Mouse (Mus musculus) MEL (cell line): Measurements from ENCODE around the gene Ubash3b. TPM values are rescaled to one million over a fixed set of nuclear protein-coding genes. Genes with fewer than 3 reads are reported as not detected.

Source experiments
- DNase-seq: peaks from one replicate; pipeline ENCODE4 v3.0.0; 2011; ENCODE audit warnings: low read depth, low spot score
- H3K27ac ChIP-seq: 2 replicates; pipeline ENCODE4 v1.5.1; 2012; ENCODE audit warnings: low read depth, mild to moderate bottlenecking, control low read depth, low read length, moderate library complexity; ENCODE audit not compliant: control insufficient read depth
- H3K27me3 ChIP-seq, 2 experiments: fragments of 150-350 bp in 1 of 2; sonication (generic) in 1 of 2; 2 replicates each; pipeline ENCODE4 v1.6.1; 2012; ENCODE audit warnings: low read length in 2 of 2, mild to moderate bottlenecking in 2 of 2, improper control_type of control experiment in 1 of 2, moderate library complexity in 1 of 2; ENCODE audit not compliant: insufficient read depth in 2 of 2, control insufficient read depth in 1 of 2
- H3K36me3 ChIP-seq, 2 experiments: 2 replicates each; pipeline ENCODE4 v1.6.1; 2012 to 2014; ENCODE audit warnings: low read length in 2 of 2, improper control_type of control experiment in 1 of 2, inconsistent platforms in 1 of 2, mild to moderate bottlenecking in 1 of 2; ENCODE audit not compliant: insufficient read depth in 2 of 2, control insufficient read depth in 1 of 2
- H3K4me1 ChIP-seq, 2 experiments: fragments of 150-350 bp in 1 of 2; sonication (generic) in 1 of 2; 2 replicates each; pipeline ENCODE4 v1.6.1; 2012; ENCODE audit warnings: low read length in 2 of 2, improper control_type of control experiment in 1 of 2, mild to moderate bottlenecking in 1 of 2; ENCODE audit not compliant: insufficient read depth in 2 of 2, control insufficient read depth in 1 of 2
- H3K4me3 ChIP-seq, 2 experiments: fragments of 150-350 bp in 1 of 2; sonication (generic) in 1 of 2; 2 replicates each; pipeline ENCODE4 v1.5.1; 2012; ENCODE audit warnings: low read depth in 2 of 2, low read length in 2 of 2, mild to moderate bottlenecking in 2 of 2, moderate library complexity in 2 of 2, control low read depth in 1 of 2, improper control_type of control experiment in 1 of 2; ENCODE audit not compliant: control insufficient read depth in 1 of 2, insufficient read depth in 1 of 2
- H3K79me2 ChIP-seq: 2 replicates; pipeline ENCODE4 v1.6.1; 2012; ENCODE audit warnings: mild to moderate bottlenecking, low read length, moderate library complexity; ENCODE audit not compliant: control insufficient read depth, poor library complexity, insufficient read depth
- H3K9ac ChIP-seq: 2 replicates; pipeline ENCODE4 v1.6.1; 2012; ENCODE audit warnings: low read depth, mild to moderate bottlenecking, control low read depth, low read length, moderate library complexity; ENCODE audit not compliant: control insufficient read depth, poor library complexity, severe bottlenecking
- H3K9me3 ChIP-seq: fragments of 150-350 bp; sonication (generic); replicated peaks from 2 replicates; pipeline ENCODE4 v1.6.1; 2012; ENCODE audit warnings: mild to moderate bottlenecking, low read length, improper control_type of control experiment, moderate library complexity; ENCODE audit not compliant: insufficient read depth
- BHLHE40 ChIP-seq: IDR thresholded peaks from 2 replicates; pipeline ENCODE4 v1.6.1; 2012; ENCODE audit warnings: low read depth, mild to moderate bottlenecking, inconsistent platforms, low read length, improper control_type of control experiment, borderline replicate concordance
- CHD2 ChIP-seq: IDR thresholded peaks from 2 replicates; pipeline ENCODE4 v1.6.1; 2011; ENCODE audit warnings: low read length, improper control_type of control experiment
- CTCF ChIP-seq, 3 experiments: IDR thresholded peaks in 2 of 3; conservative IDR thresholded peaks in 1 of 3; 2 replicates each; pipeline ENCODE4 v1.5.1; 2011 to 2012; ENCODE audit warnings: low read length in 3 of 3, low read depth in 2 of 3, mild to moderate bottlenecking in 2 of 3, improper control_type of control experiment in 1 of 3, inconsistent platforms in 1 of 3, mixed read lengths in 1 of 3, moderate library complexity in 1 of 3; ENCODE audit not compliant: control insufficient read depth in 1 of 3, insufficient read depth in 1 of 3, poor library complexity in 1 of 3, severe bottlenecking in 1 of 3
- GATA1 ChIP-seq: IDR thresholded peaks from 2 replicates; pipeline ENCODE4 v1.6.1; 2011; ENCODE audit warnings: low read depth, low read length, improper control_type of control experiment
- MAFK ChIP-seq: IDR thresholded peaks from 2 replicates; pipeline ENCODE4 v1.6.1; 2011; ENCODE audit warnings: low read depth, mild to moderate bottlenecking, low read length, improper control_type of control experiment, borderline replicate concordance
- MAX ChIP-seq: IDR thresholded peaks from 2 replicates; pipeline ENCODE4 v1.6.1; 2011; ENCODE audit warnings: low read length, improper control_type of control experiment
- MAZ ChIP-seq: IDR thresholded peaks from 2 replicates; pipeline ENCODE4 v1.6.1; 2012; ENCODE audit warnings: low read depth, mild to moderate bottlenecking, inconsistent platforms, low read length, improper control_type of control experiment
- MXI1 ChIP-seq: IDR thresholded peaks from 2 replicates; pipeline ENCODE4 v1.6.1; 2011; ENCODE audit warnings: mild to moderate bottlenecking, low read depth, low read length, improper control_type of control experiment
- NELFE ChIP-seq: IDR thresholded peaks from 2 replicates; pipeline ENCODE4 v1.6.1; 2011; ENCODE audit warnings: low read depth, low read length, improper control_type of control experiment
- NRF1 ChIP-seq: IDR thresholded peaks from 2 replicates; pipeline ENCODE4 v1.6.1; 2014; ENCODE audit warnings: low read depth, mild to moderate bottlenecking, inconsistent platforms, low read length, improper control_type of control experiment, moderate library complexity; ENCODE audit not compliant: poor library complexity, insufficient read depth, severe bottlenecking
- POLR2A ChIP-seq, 2 experiments: IDR thresholded peaks; 2 replicates each; pipeline ENCODE4 v1.6.1; 2011 to 2012; ENCODE audit warnings: low read length in 2 of 2, mild to moderate bottlenecking in 2 of 2, control low read depth in 1 of 2, improper control_type of control experiment in 1 of 2, low read depth in 1 of 2, moderate library complexity in 1 of 2; ENCODE audit not compliant: control insufficient read depth in 1 of 2, insufficient read depth in 1 of 2, poor library complexity in 1 of 2
- POLR2AphosphoS2 ChIP-seq: IDR thresholded peaks from 2 replicates; pipeline ENCODE4 v1.6.1; 2011; ENCODE audit warnings: low read length, improper control_type of control experiment
- RAD21 ChIP-seq: IDR thresholded peaks from 2 replicates; pipeline ENCODE4 v1.6.1; 2011; ENCODE audit warnings: mild to moderate bottlenecking, low read depth, low read length, improper control_type of control experiment
- RCOR1 ChIP-seq: IDR thresholded peaks from 2 replicates; pipeline ENCODE4 v1.6.1; 2012; ENCODE audit warnings: low read depth, mild to moderate bottlenecking, inconsistent platforms, low read length, improper control_type of control experiment
- TAL1 ChIP-seq: IDR thresholded peaks from 2 replicates; pipeline ENCODE4 v1.6.1; 2012; ENCODE audit warnings: mild to moderate bottlenecking, inconsistent platforms, low read length, moderate library complexity, mixed read lengths
- TCF12 ChIP-seq: IDR thresholded peaks from 2 replicates; pipeline ENCODE4 v1.6.1; 2014; ENCODE audit warnings: low read depth, mild to moderate bottlenecking, inconsistent platforms, low read length, improper control_type of control experiment, moderate library complexity
- USF2 ChIP-seq, 2 experiments: IDR thresholded peaks; 2 replicates each; pipeline ENCODE4 v1.6.1; 2011 to 2012; ENCODE audit warnings: improper control_type of control experiment in 2 of 2, low read length in 2 of 2, borderline replicate concordance in 1 of 2, inconsistent platforms in 1 of 2, low read depth in 1 of 2, mild to moderate bottlenecking in 1 of 2; ENCODE audit not compliant: insufficient read depth in 1 of 2
- ZMIZ1 ChIP-seq: IDR thresholded peaks from 2 replicates; pipeline ENCODE4 v1.6.1; 2012; ENCODE audit warnings: low read depth, mild to moderate bottlenecking, inconsistent platforms, low read length, improper control_type of control experiment, moderate library complexity
- ZNF384 ChIP-seq: IDR thresholded peaks from 2 replicates; pipeline ENCODE4 v1.6.1; 2012; ENCODE audit warnings: low read depth, mild to moderate bottlenecking, inconsistent platforms, low read length, improper control_type of control experiment
- polyA plus RNA-seq, 2 experiments: library from polyadenylated mRNA; stranded (reverse) in 1 of 2; unstranded in 1 of 2; fragments of >175 nt in 1 of 2; fragments of >200 nt in 1 of 2; gene quantifications; 2 replicates each; pipeline versions ENCODE4 v1.2.1 to v1.2.4; 2012; ENCODE audit warnings: low replicate concordance in 2 of 2, low read depth in 1 of 2; ENCODE audit not compliant: insufficient read length in 2 of 2, insufficient read depth in 1 of 2, missing spikeins in 1 of 2
- total RNA-seq: library from RNA; depleted of rRNA; stranded (reverse); fragments of 300-350 nt; gene quantifications from 2 replicates; pipeline ENCODE4 v1.2.3, GENCODE M21; 2012

Ubash3b gene
- total and polyA plus RNA-seq, 3 experiments, result 5.4 to 11.3 TPM; not detected in 1

DNA sequence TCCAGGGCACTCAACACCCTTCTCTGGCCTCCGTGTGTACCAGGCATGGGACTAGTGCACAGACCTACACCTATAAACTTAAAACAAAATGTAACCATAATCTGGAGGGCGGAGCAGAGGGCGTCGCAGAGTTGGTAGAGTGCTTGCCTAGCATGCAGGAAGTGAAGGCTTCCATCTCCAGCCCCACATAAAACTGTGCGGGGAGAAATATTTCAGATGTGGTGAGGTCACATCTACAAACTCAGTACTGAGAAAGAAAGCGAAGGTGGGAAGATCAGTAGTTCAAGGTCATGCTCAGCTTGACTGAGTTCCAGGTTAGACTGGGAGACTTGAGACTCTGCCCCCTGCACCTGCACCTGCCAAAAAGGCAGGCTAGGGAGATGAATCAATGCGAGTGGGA, 113.3 kb downstream of the Ubash3b start:
- H3K4me3 ChIP-seq, result no peak overlapping the region
- no peak for DNase-seq
- no peaks in the 10 kb centered on the region for H3K79me2 ChIP-seq
- H3K4me1 ChIP-seq, result peaks cover 14 to 45% of the 10 kb centered on the region in 2 experiments
- H3K9ac ChIP-seq, result no peak overlapping the region
- H3K36me3 ChIP-seq, result peaks cover 0 to 34% of the 10 kb centered on the region in 2 experiments; a peak in 2 of 4 replicates
- TF ChIP-seq CTCF (IDR thresholded peaks at IDR 0.05 in 2 of 3, conservative IDR thresholded peaks at IDR 0.05 in 1 of 3; ENCODE audit: control insufficient read depth in 1 of 3, insufficient read depth in 1 of 3, low read depth in 2 of 3, low read length in 3 of 3, poor library complexity in 1 of 3, severe bottlenecking in 1 of 3) (no peak), ZMIZ1 (no peak), TAL1 (no peak), ZNF384 (no peak), NRF1 (no peak), RCOR1 (no peak), MAX (no peak), TCF12 (no peak), POLR2A (IDR thresholded peaks at IDR 0.05; ENCODE audit: control insufficient read depth in 1 of 2, insufficient read depth in 1 of 2, low read depth in 1 of 2, low read length in 2 of 2, poor library complexity in 1 of 2) (no peak), CHD2 (no peak), NELFE (no peak), MAFK (no peak), BHLHE40 (no peak), USF2 (IDR thresholded peaks at IDR 0.05; ENCODE audit: borderline replicate concordance in 1 of 2, insufficient read depth in 1 of 2, low read depth in 1 of 2, low read length in 2 of 2) (no peak), GATA1 (no peak), MAZ (no peak)
- H3K27ac ChIP-seq, result no peak overlapping the region
- H3K27me3 ChIP-seq, result no peaks in the 10 kb centered on the region
- no peaks in the 10 kb centered on the region for H3K9me3 ChIP-seq

GRCm38 (mm10) chr9:41047654-41048053, 113.8 kb downstream of the Ubash3b start:
- peaks cover 0 to 29% of the 10 kb centered on the region in 2 experiments; a peak in 2 of 4 replicates for H3K36me3 ChIP-seq
- H3K79me2 ChIP-seq, result no peaks in the 10 kb centered on the region
- H3K4me3 ChIP-seq, result no peak overlapping the region
- peaks cover 13 to 39% of the 10 kb centered on the region in 2 experiments for H3K4me1 ChIP-seq
- TF ChIP-seq ZMIZ1, result no peak
- TF ChIP-seq POLR2AphosphoS2, result no peak
- no peak for TF ChIP-seq RAD21
- no peak for TF ChIP-seq MXI1
- H3K27me3 ChIP-seq, result no peaks in the 10 kb centered on the region
- H3K27ac ChIP-seq, result no peak overlapping the region
- H3K9me3 ChIP-seq, result no peaks in the 10 kb centered on the region
- H3K9ac ChIP-seq, result no peak overlapping the region
- no peak for DNase-seq
